Mouse (Mus musculus) MEL (cell line): ENCODE results near the gene Atp2a2.

Experiments used
- CHD1 ChIP-seq: IDR thresholded peaks from 2 replicates; pipeline ENCODE4 v1.6.1; 2012; ENCODE audit warnings: low read depth, mild to moderate bottlenecking, inconsistent platforms, low read length, improper control_type of control experiment
- CTCF ChIP-seq, 3 experiments: IDR thresholded peaks in 2 of 3; conservative IDR thresholded peaks in 1 of 3; 2 replicates each; pipeline ENCODE4 v1.5.1; 2011 to 2012; ENCODE audit warnings: low read length in 3 of 3, low read depth in 2 of 3, mild to moderate bottlenecking in 2 of 3, improper control_type of control experiment in 1 of 3, inconsistent platforms in 1 of 3, mixed read lengths in 1 of 3, moderate library complexity in 1 of 3; ENCODE audit not compliant: control insufficient read depth in 1 of 3, insufficient read depth in 1 of 3, poor library complexity in 1 of 3, severe bottlenecking in 1 of 3
- EP300 ChIP-seq, 2 experiments: IDR thresholded peaks; 2 replicates each; pipeline ENCODE4 v1.6.1; 2011; ENCODE audit warnings: improper control_type of control experiment in 2 of 2, low read length in 2 of 2, low read depth in 1 of 2, mild to moderate bottlenecking in 1 of 2
- MAFK ChIP-seq: IDR thresholded peaks from 2 replicates; pipeline ENCODE4 v1.6.1; 2011; ENCODE audit warnings: low read depth, mild to moderate bottlenecking, low read length, improper control_type of control experiment, borderline replicate concordance
- MYB ChIP-seq: IDR thresholded peaks from 2 replicates; pipeline ENCODE4 v1.6.1; 2011; ENCODE audit warnings: mild to moderate bottlenecking, low read depth, low read length, improper control_type of control experiment
- POLR2A ChIP-seq, 2 experiments: IDR thresholded peaks; 2 replicates each; pipeline ENCODE4 v1.6.1; 2011 to 2012; ENCODE audit warnings: low read length in 2 of 2, mild to moderate bottlenecking in 2 of 2, control low read depth in 1 of 2, improper control_type of control experiment in 1 of 2, low read depth in 1 of 2, moderate library complexity in 1 of 2; ENCODE audit not compliant: control insufficient read depth in 1 of 2, insufficient read depth in 1 of 2, poor library complexity in 1 of 2

DNA sequence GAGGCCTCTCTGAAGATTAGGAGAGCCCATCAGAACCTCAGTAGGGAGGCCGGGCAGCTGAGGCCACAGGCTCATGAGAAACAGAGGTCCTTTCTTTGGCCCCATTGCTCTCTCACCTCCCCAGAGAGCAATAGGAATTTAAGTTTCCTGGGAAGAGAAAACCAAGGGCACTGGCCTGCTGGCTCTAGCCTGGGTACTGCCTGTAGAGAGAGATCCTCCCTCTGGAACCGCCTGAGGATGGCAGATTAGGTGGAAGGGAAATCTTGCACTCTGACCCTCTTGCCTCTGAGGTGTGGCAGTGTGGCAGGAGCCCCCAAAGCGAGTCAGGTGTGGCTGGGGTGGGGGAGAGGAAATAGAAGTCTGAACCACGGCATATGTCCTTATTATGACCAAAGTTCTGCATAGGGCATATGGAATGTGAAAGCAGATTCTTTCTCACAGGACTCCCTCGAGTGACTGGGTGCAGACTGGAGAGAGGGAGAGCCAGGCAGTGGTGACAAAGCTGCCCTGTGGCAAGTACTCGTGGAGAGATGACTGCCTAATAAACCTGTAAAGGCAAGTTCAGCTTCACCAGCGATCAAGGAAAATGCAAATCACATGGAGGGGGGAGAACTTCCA lies 17.1 kb upstream of the Atp2a2 start:
- no peak for TF ChIP-seq CTCF (IDR thresholded peaks at IDR 0.05 in 2 of 3, conservative IDR thresholded peaks at IDR 0.05 in 1 of 3; ENCODE audit: control insufficient read depth in 1 of 3, insufficient read depth in 1 of 3, low read depth in 2 of 3, low read length in 3 of 3, poor library complexity in 1 of 3, severe bottlenecking in 1 of 3)
- no peak for TF ChIP-seq MAFK
- no peak for TF ChIP-seq EP300 (IDR thresholded peaks at IDR 0.05; ENCODE audit: low read depth in 1 of 2, low read length in 2 of 2)
- no peak for TF ChIP-seq POLR2A (IDR thresholded peaks at IDR 0.05; ENCODE audit: control insufficient read depth in 1 of 2, insufficient read depth in 1 of 2, low read depth in 1 of 2, low read length in 2 of 2, poor library complexity in 1 of 2)
- no peak for TF ChIP-seq CHD1
- no peak for TF ChIP-seq MYB
